Mouse (Mus musculus) embryonic facial prominence, embryonic 13.5 days (tissue): ENCODE results near the gene Bzw1. TPM values are rescaled to one million over a fixed set of nuclear protein-coding genes. Genes with fewer than 3 reads are reported as not detected.

Source experiments
- ATAC-seq: fragments of 200-750 bp; cut with Nextera tagmentation; 2 replicates; pipeline ENCODE4 v1.8.0; 2017; ENCODE audit warnings: low read depth; ENCODE audit not compliant: insufficient number of reproducible peaks, insufficient read depth, low FRiP score, low TSS enrichment
- H3K27ac ChIP-seq: fragments of 300-500 bp; sonication (generic); 2 replicates; pipeline ENCODE4 v1.5.1; 2015; ENCODE audit warnings: moderate library complexity, mild to moderate bottlenecking, inconsistent platforms
- H3K27me3 ChIP-seq: fragments of 300-500 bp; sonication (generic); 2 replicates; pipeline ENCODE4 v1.6.1; 2015; ENCODE audit warnings: mild to moderate bottlenecking, inconsistent platforms
- H3K36me3 ChIP-seq: fragments of 300-500 bp; sonication (generic); 2 replicates; pipeline ENCODE4 v1.6.1; 2015; ENCODE audit warnings: mild to moderate bottlenecking, inconsistent platforms
- H3K4me1 ChIP-seq: fragments of 300-500 bp; sonication (generic); 2 replicates; pipeline ENCODE4 v1.6.1; 2015; ENCODE audit warnings: inconsistent platforms
- H3K4me2 ChIP-seq: fragments of 300-500 bp; sonication (generic); 2 replicates; pipeline ENCODE4 v1.6.1; 2015; ENCODE audit warnings: moderate library complexity, mild to moderate bottlenecking, inconsistent platforms
- H3K4me3 ChIP-seq: fragments of 300-500 bp; sonication (generic); 2 replicates; pipeline ENCODE4 v1.5.1; 2015; ENCODE audit warnings: mild to moderate bottlenecking, inconsistent platforms
- H3K9ac ChIP-seq: fragments of 300-500 bp; sonication (generic); 2 replicates; pipeline ENCODE4 v1.6.1; 2015; ENCODE audit warnings: mild to moderate bottlenecking, inconsistent platforms
- H3K9me3 ChIP-seq: fragments of 300-500 bp; sonication (generic); 2 replicates; pipeline ENCODE4 v1.6.1; 2016; ENCODE audit warnings: inconsistent platforms
- WGBS: fragments of 180-500 bp; shearing (Covaris S2); methylation state at CpG from one replicate; pipeline ENCODE4 v1.1.7; 2015; ENCODE audit warnings: mixed read lengths; 5-methylcytosine and 5-hydroxymethylcytosine counted together
- polyA plus RNA-seq: library from polyadenylated mRNA; unstranded; fragments of >200 nt; fragmentation: Nextera tagmentation; extraction: Ambion mirVana; gene quantifications from 2 replicates; pipeline ENCODE4 v1.2.1, GENCODE M21; 2015

The Bzw1 gene
- polyA plus RNA-seq, 1 experiment from 2014 or later: 384 TPM

- WGBS: under 1% methylated on average over 79 of the region's 79 CpGs
- H3K27me3 ChIP-seq: no peaks in the 10 kb centered on the region
- no peaks in the 10 kb centered on the region for H3K9me3 ChIP-seq
- ATAC-seq: peak; percentile 93
- peak within 1 kb of the TSS; percentile 100 for H3K9ac ChIP-seq
- H3K27ac ChIP-seq: peak within 1 kb of the TSS; percentile 99
- H3K4me1 ChIP-seq: peaks cover 20% of the 10 kb centered on the region
- peaks cover 24% of the 10 kb centered on the region for H3K36me3 ChIP-seq
- H3K4me2 ChIP-seq: peak within 1 kb of the TSS; percentile 83
- peak within 1 kb of the TSS; percentile 95 for H3K4me3 ChIP-seq
Observed at GRCm38 (mm10) chr1:58423371-58424248, 30.9 kb downstream of the Bzw1 start, which contains the start of gene Clk1. Clk1 (minus strand) TSS chr1:58424066.

GRCm38 (mm10) chr1:58424551-58424950, 31.9 kb downstream of the Bzw1 start:
- Histone ChIP-seq H3K4me3 (no peak overlapping the region), H3K9me3 (no peaks in the 10 kb centered on the region)
- 90% methylated on average over 3 of the region's 3 CpGs for WGBS

DNA sequence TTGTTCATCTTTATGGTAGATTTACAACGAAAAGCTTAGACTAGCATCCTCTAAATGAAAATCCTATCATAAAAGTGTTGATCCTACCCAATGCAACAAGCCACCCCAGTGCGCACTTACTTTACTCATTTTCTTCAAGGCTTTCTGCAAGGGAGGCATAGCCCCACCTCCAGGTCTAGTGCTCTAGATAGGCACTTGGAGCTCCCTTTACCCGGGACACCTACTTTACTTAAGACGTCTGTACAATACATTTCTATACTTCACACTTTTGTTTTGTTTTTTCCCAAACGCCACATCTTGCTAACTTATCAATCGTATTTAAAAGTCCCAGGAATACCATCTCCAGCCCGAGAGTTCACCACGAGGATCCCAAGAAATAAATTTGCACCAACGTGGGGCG, 52.0 kb downstream of the Bzw1 start:
- Histone ChIP-seq H3K27me3 (no peaks in the 10 kb centered on the region), H3K4me1 (peaks cover 17% of the 10 kb centered on the region), H3K9ac (peak overlapping the region; percentile 91), H3K27ac (peak overlapping the region; percentile 95), H3K4me2 (peak overlapping the region; percentile 69), H3K9me3 (no peaks in the 10 kb centered on the region), H3K4me3 (peak overlapping the region; percentile 71), H3K36me3 (peaks cover 46% of the 10 kb centered on the region)
- ATAC-seq: no peak
- WGBS: 10% methylated on average over 10 of the region's 10 CpGs

More at GRCm38 (mm10) chr1:58424551-58424950, 31.9 kb downstream of the Bzw1 start:
- no peak overlapping the region for H3K9ac ChIP-seq
- no peak overlapping the region for H3K27ac ChIP-seq
- H3K27me3 ChIP-seq: no peaks in the 10 kb centered on the region
- peaks cover 15% of the 10 kb centered on the region for H3K36me3 ChIP-seq
- H3K4me1 ChIP-seq: peaks cover 20% of the 10 kb centered on the region
- no peak for ATAC-seq
- H3K4me2 ChIP-seq: peak overlapping the region; percentile 51

DNA sequence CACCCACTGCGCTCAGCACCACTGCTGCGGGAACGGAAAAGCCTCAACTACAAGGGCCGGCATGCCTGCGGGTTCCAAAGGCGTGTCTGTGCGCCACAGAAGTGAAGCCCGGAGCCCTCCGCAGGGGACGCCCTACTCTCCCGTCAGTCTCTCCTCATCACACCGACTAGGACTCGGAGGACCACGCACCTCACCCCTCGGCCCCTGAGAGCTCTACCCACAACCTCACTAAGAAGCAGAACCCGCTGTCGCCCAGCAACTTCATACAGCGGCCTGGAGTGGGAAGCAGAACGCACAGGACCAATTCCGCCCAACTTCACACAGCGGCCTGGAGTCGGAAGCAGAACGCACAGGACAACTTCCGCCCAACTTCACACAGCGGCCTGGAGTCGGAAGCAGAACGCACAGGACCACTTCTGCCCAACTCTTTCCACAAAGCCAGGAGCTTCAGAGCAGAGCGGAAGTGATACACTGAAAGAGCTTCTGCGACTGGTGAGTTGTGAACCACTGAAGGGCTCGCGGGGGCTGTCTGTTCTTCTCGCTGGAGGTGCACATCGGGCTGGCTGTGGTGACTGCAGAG, 52.5 kb downstream of the Bzw1 start, which contains the start of the genes Nif3l1 and Ppil3:
TSS of gene Nif3l1 (plus strand) at position 9 of the 580 bp plus-strand sequence.
TSS of gene Ppil3 (minus strand) at position 344 of the 580 bp plus-strand sequence.
- Histone ChIP-seq H3K9me3 (no peaks in the 10 kb centered on the region), H3K27me3 (no peaks in the 10 kb centered on the region), H3K4me2 (peak within 1 kb of the TSS; percentile 69), H3K4me1 (peaks cover 17% of the 10 kb centered on the region), H3K36me3 (peaks cover 44% of the 10 kb centered on the region), H3K9ac (peak within 1 kb of the TSS; percentile 91), H3K4me3 (peak within 1 kb of the TSS; percentile 71), H3K27ac (peak within 1 kb of the TSS; percentile 95)
- ATAC-seq: peak; percentile 89
- WGBS: under 1% methylated on average over 33 of the region's 33 CpGs

DNA sequence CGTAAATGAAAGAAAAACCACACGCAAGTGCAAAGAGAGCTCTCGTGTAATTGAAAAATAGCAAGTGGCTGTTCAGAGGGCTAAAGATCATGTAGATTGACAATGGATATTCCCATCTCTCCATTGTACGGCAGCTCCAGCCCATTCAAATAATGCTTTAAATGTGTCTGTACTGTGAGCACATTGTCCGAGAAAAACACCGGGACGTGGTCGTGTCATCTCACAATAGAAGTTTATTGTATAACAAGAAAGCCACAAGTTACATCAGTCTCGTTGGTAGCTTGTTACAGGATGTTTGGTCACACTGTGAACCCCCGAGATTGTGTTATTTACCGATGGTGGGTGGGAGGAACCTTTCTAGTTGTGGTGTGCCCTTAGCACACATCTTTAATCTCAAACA, 53.2 kb downstream of the Bzw1 start:
- peak overlapping the region; percentile 71 for H3K4me3 ChIP-seq
- peak overlapping the region; percentile 91 for H3K9ac ChIP-seq
- H3K4me1 ChIP-seq: peaks cover 17% of the 10 kb centered on the region
- H3K27ac ChIP-seq: peak overlapping the region; percentile 95
- peaks cover 45% of the 10 kb centered on the region for H3K36me3 ChIP-seq
- ATAC-seq: no peak
- H3K27me3 ChIP-seq: no peaks in the 10 kb centered on the region
- H3K4me2 ChIP-seq: peak overlapping the region; percentile 69
- 6% methylated on average over 11 of the region's 11 CpGs for WGBS
- H3K9me3 ChIP-seq: no peaks in the 10 kb centered on the region

- Histone ChIP-seq H3K4me1 (peaks cover 17% of the 10 kb centered on the region), H3K4me3 (no peak overlapping the region), H3K4me2 (no peak overlapping the region), H3K27me3 (no peaks in the 10 kb centered on the region), H3K36me3 (peaks cover 45% of the 10 kb centered on the region), H3K27ac (no peak overlapping the region), H3K9me3 (no peaks in the 10 kb centered on the region), H3K9ac (no peak overlapping the region)
- 95% methylated on average over 7 of the region's 7 CpGs for WGBS
- ATAC-seq: no peak
Observed at GRCm38 (mm10) chr1:58447766-58448165, 55.1 kb downstream of the Bzw1 start.

- 88% methylated on average over 7 of the region's 7 CpGs for WGBS
- H3K36me3 ChIP-seq: peaks cover 51% of the 10 kb centered on the region
- H3K4me2 ChIP-seq: no peak overlapping the region
- ATAC-seq: no peak
- H3K9me3 ChIP-seq: no peaks in the 10 kb centered on the region
- H3K4me1 ChIP-seq: peaks cover 17% of the 10 kb centered on the region
- no peaks in the 10 kb centered on the region for H3K27me3 ChIP-seq
- H3K27ac ChIP-seq: no peak overlapping the region
- no peak overlapping the region for H3K9ac ChIP-seq
- H3K4me3 ChIP-seq: no peak overlapping the region
Observed at GRCm38 (mm10) chr1:58448396-58448795, 55.7 kb downstream of the Bzw1 start.

DNA sequence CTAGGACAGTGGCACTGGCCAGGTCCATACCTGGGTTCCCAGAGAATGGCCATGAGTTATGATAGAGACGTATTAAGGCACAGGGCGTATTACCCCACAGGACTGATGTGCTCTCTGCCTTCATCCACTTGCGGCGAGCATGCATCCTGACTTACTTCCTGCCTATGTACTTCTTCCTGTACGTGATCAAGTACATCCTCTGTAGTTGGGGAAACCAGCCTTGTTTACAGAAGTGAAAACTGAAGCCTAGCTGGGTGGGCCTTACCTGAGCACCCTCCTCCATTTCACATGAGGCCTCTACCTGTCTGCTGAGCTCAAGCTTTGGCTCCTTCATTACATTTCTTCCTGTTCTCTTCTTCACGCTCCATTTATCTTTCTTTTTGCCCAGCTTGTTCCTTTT, 61.6 kb downstream of the Bzw1 start:
- Histone ChIP-seq H3K9me3 (no peaks in the 10 kb centered on the region), H3K27me3 (no peaks in the 10 kb centered on the region), H3K36me3 (peaks cover 92% of the 10 kb centered on the region), H3K4me3 (no peak overlapping the region), H3K9ac (no peak overlapping the region), H3K27ac (no peak overlapping the region), H3K4me2 (no peak overlapping the region), H3K4me1 (no peaks in the 10 kb centered on the region)
- ATAC-seq: no peak
- 87% methylated on average over 6 of the region's 6 CpGs for WGBS

Other genes with a start within 250 kb of the Bzw1 start
- 1.9 TPM in 2 replicates for gene Aox4, start 182.5 kb upstream of the Bzw1 start, polyA plus RNA-seq
- 0.34 and 0.44 TPM in 2 replicates for gene Aox2, start 114.6 kb upstream of the Bzw1 start, polyA plus RNA-seq
- 236 and 274 TPM in 2 replicates for gene Clk1, start 31.2 kb downstream of the Bzw1 start, polyA plus RNA-seq
- gene Nif3l1, start 52.3 kb downstream of the Bzw1 start, polyA plus RNA-seq: 51.6 and 52.9 TPM in 2 replicates
- gene Ppil3, start 52.6 kb downstream of the Bzw1 start, polyA plus RNA-seq: 55.7 and 66.1 TPM in 2 replicates
- 34.9 and 36.5 TPM in 2 replicates for gene Orc2, start 112.2 kb downstream of the Bzw1 start, polyA plus RNA-seq
- gene Fam126b, start 193.4 kb downstream of the Bzw1 start, polyA plus RNA-seq: 7.7 and 9.2 TPM in 2 replicates
- 175 and 176 TPM in 2 replicates for gene Ndufb3, start 193.5 kb downstream of the Bzw1 start, polyA plus RNA-seq